Mouse (Mus musculus) thymus, postnatal 0 days (tissue): ENCODE data around the gene P2rx4. TPM values are rescaled to one million over a fixed set of nuclear protein-coding genes. Genes with fewer than 3 reads are reported as not detected.

ENCODE experiments used
- DNase-seq: peaks from one replicate; pipeline ENCODE4 v3.0.0-alpha.2; 2015; ENCODE audit warnings: low spot score
- polyA plus RNA-seq: library from polyadenylated mRNA; unstranded; fragments of >200 nt; fragmentation: Nextera tagmentation; extraction: Ambion mirVana; gene quantifications from 2 replicates; pipeline ENCODE4 v1.2.1, GENCODE M21; 2015

P2rx4 gene
- 22.5 and 26.7 TPM in 2 replicates for polyA plus RNA-seq

- DNase-seq: peak; percentile 92
Observed at GRCm38 (mm10) chr5:122707276-122708181, at the start of gene P2rx4. TSS of gene P2rx4 (plus strand) at chr5:122707544.

GRCm38 (mm10) chr5:122662501-122662900 is 44.8 kb upstream of the P2rx4 start:
- DNase-seq: no peak

- DNase-seq: no peak
Observed at GRCm38 (mm10) chr5:122665036-122665435, 42.3 kb upstream of the P2rx4 start.

GRCm38 (mm10) chr5:122668981-122669897 is 38.1 kb upstream of the P2rx4 start:
- no peak for DNase-seq

- peak; percentile 59 for DNase-seq
Observed at GRCm38 (mm10) chr5:122671641-122672040, 35.7 kb upstream of the P2rx4 start.

GRCm38 (mm10) chr5:122672298-122672697 is 35.0 kb upstream of the P2rx4 start:
- DNase-seq: no peak

GRCm38 (mm10) chr5:122676002-122676401 is 31.3 kb upstream of the P2rx4 start:
- DNase-seq: no peak

GRCm38 (mm10) chr5:122677983-122678382 is 29.4 kb upstream of the P2rx4 start:
- DNase-seq: peak; percentile 26

- no peak for DNase-seq
Observed at GRCm38 (mm10) chr5:122679881-122680280, 27.5 kb upstream of the P2rx4 start.

- no peak for DNase-seq
Observed at GRCm38 (mm10) chr5:122681276-122681675, 26.1 kb upstream of the P2rx4 start.

- DNase-seq: no peak
Observed at GRCm38 (mm10) chr5:122683926-122684325, 23.4 kb upstream of the P2rx4 start.

GRCm38 (mm10) chr5:122687391-122687790 is 20.0 kb upstream of the P2rx4 start:
- DNase-seq: no peak

GRCm38 (mm10) chr5:122689153-122689552 is 18.2 kb upstream of the P2rx4 start:
- no peak for DNase-seq

- DNase-seq: no peak
Observed at GRCm38 (mm10) chr5:122690486-122690885, 16.9 kb upstream of the P2rx4 start.

- DNase-seq: no peak
Observed at GRCm38 (mm10) chr5:122693431-122694207, 13.7 kb upstream of the P2rx4 start.

GRCm38 (mm10) chr5:122695516-122695915 is 11.8 kb upstream of the P2rx4 start:
- no peak for DNase-seq

GRCm38 (mm10) chr5:122698041-122698700 is 9.2 kb upstream of the P2rx4 start:
- peak; percentile 59 for DNase-seq

- no peak for DNase-seq
Observed at GRCm38 (mm10) chr5:122698701-122699060, 8.7 kb upstream of the P2rx4 start.

- DNase-seq: no peak
Observed at GRCm38 (mm10) chr5:122700109-122700836, 7.1 kb upstream of the P2rx4 start.

- no peak for DNase-seq
Observed at GRCm38 (mm10) chr5:122700837-122701212, 6.5 kb upstream of the P2rx4 start.
